Mouse (Mus musculus) mesoderm, embryonic 11.5 days (tissue): ENCODE results near the gene Cd83.
A peak's percentile ranks its signal among the peaks of the same experiment; 100 is the strongest.

Source experiments
- DNase-seq: peaks from one replicate; pipeline ENCODE4 v3.0.0-alpha.2; 2012; ENCODE audit warnings: low read depth, low spot score

Gene Cd83

GRCm38 (mm10) chr13:43774605-43775426 lies 9.8 kb upstream of the Cd83 start:
- no peak for DNase-seq

- DNase-seq: no peak
Observed at GRCm38 (mm10) chr13:43775427-43775733, 9.2 kb upstream of the Cd83 start.

GRCm38 (mm10) chr13:43777321-43778002 lies 7.1 kb upstream of the Cd83 start:
- DNase-seq: no peak

GRCm38 (mm10) chr13:43778021-43778649 lies 6.4 kb upstream of the Cd83 start:
- DNase-seq: no peak

- DNase-seq: no peak
Observed at GRCm38 (mm10) chr13:43778971-43779370, 5.6 kb upstream of the Cd83 start.

- DNase-seq: no peak
Observed at GRCm38 (mm10) chr13:43780071-43780470, 4.5 kb upstream of the Cd83 start.

GRCm38 (mm10) chr13:43785712-43786072 lies 1.1 kb downstream of the Cd83 start:
- DNase-seq: no peak

- no peak for DNase-seq
Observed at GRCm38 (mm10) chr13:43786171-43786795, 1.7 kb downstream of the Cd83 start.

- DNase-seq: peak; percentile 84
Observed at GRCm38 (mm10) chr13:43787262-43787661, 2.7 kb downstream of the Cd83 start.

GRCm38 (mm10) chr13:43788071-43788470 lies 3.5 kb downstream of the Cd83 start:
- DNase-seq: no peak

GRCm38 (mm10) chr13:43788983-43789645 lies 4.5 kb downstream of the Cd83 start:
- no peak for DNase-seq

- no peak for DNase-seq
Observed at GRCm38 (mm10) chr13:43790229-43791001, 5.8 kb downstream of the Cd83 start.

- DNase-seq: no peak
Observed at GRCm38 (mm10) chr13:43795334-43795733, 10.8 kb downstream of the Cd83 start.

- DNase-seq: no peak
Observed at GRCm38 (mm10) chr13:43798655-43799054, 14.1 kb downstream of the Cd83 start.

- DNase-seq: no peak
Observed at GRCm38 (mm10) chr13:43800136-43800535, 15.6 kb downstream of the Cd83 start.

- peak; percentile 63 for DNase-seq
Observed at GRCm38 (mm10) chr13:43801961-43802360, 17.4 kb downstream of the Cd83 start.

- no peak for DNase-seq
Observed at GRCm38 (mm10) chr13:43802361-43803137, 18.0 kb downstream of the Cd83 start.

- DNase-seq: no peak
Observed at GRCm38 (mm10) chr13:43804648-43805047, 20.1 kb downstream of the Cd83 start.

GRCm38 (mm10) chr13:43805159-43805758 lies 20.7 kb downstream of the Cd83 start:
- DNase-seq: no peak
